12 mouse cellular contexts compared by ENCODE assay signal in the genomic region with DNA sequence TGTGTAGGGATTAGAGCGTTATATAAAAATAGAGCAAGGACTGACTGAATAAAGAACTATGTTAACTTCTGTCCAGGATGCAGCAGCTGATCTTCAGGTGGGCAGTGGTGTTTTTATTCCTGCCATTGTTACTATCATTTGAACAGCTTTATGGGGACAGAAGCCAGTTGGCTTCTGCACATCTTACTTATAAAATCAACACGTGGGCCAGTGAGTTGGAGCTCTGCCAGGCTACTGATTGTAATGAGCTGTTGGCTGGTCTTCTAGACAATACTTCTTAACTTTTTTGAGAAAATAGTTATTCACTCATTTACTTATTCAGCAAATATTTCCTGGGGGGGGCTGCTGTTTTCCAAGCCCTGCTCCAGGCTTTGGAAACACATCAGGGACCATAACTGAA.
DNase-seq lines count a peak whose midpoint lies in the region; ATAC-seq and TF ChIP-seq lines count a peak whose summit lies in the region.
"Had no signal": no experiment of that assay in that cellular context is flagged by ENCODE, and none has a peak within 500 bp of the region (broad histone marks: within the 10 kb centered on the region; RNA-seq: fewer than 3 reads in every experiment).

No protein-coding gene starts in this region.

- no peaks in the 10 kb centered on the region for H3K9me3 ChIP-seq in kidney, embryonic 16.5 days (ENCODE audit: low read length)
- H3K9me3 ChIP-seq in lung, embryonic 14.5 days (ENCODE audit: low read depth, low read length) = no peaks in the 10 kb centered on the region
- H3K9me3 ChIP-seq: limb, embryonic 12.5 days had no signal

- H3K27ac ChIP-seq in kidney, embryonic 16.5 days (ENCODE audit: low read length) = no peak overlapping the region
- H3K27ac ChIP-seq in lung, embryonic 14.5 days (ENCODE audit: low read depth) = no peak overlapping the region
- H3K27ac ChIP-seq: limb, embryonic 12.5 days; macrophage had no signal

- TF ChIP-seq CTCF in lung, embryonic 14.5 days (IDR thresholded peaks at IDR 0.05; ENCODE audit: low read depth) = no peak
- TF ChIP-seq CTCF in lung, adult 2 months (IDR thresholded peaks at IDR 0.05; ENCODE audit: insufficient read depth, low read length) = no peak

- no peak overlapping the region for H3K4me3 ChIP-seq in kidney, embryonic 16.5 days (ENCODE audit: low read length)
- no peak overlapping the region for H3K4me3 ChIP-seq in lung, embryonic 14.5 days (ENCODE audit: low read depth, low read length)
- H3K4me3 ChIP-seq in lung, adult 2 months (replicated peaks; ENCODE audit: extremely low read depth, low read depth, low read length) = no peak overlapping the region
- H3K4me3 ChIP-seq: limb, embryonic 12.5 days had no signal

- H3K4me1 ChIP-seq in kidney, embryonic 16.5 days (ENCODE audit: insufficient read depth, low read length) = peaks cover 39% of the 10 kb centered on the region
- H3K4me1 ChIP-seq in lung, embryonic 14.5 days (ENCODE audit: insufficient read depth) = peaks cover 29% of the 10 kb centered on the region
- H3K4me1 ChIP-seq in lung, adult 2 months (ENCODE audit: control insufficient read depth, insufficient read depth, low read length) = no peaks in the 10 kb centered on the region

- H3K4me2 ChIP-seq in kidney, embryonic 16.5 days (replicated peaks; ENCODE audit: low read depth, low read length) = no peak overlapping the region
- H3K4me2 ChIP-seq in lung, embryonic 14.5 days = no peak overlapping the region
- H3K4me2 ChIP-seq: limb, embryonic 12.5 days had no signal

- DNase-seq in adrenal gland, postnatal 14 days = peak; percentile 26
- no peak for DNase-seq in adrenal gland, adult 8-10 months
- peak; percentile 74 for DNase-seq in kidney, postnatal 10 days
- DNase-seq in lung, embryonic 14.5 days = peak; percentile 80
- DNase-seq in lung, adult 2 months = no peak
- peak; percentile 39 for DNase-seq in lung, postnatal 36 days
- DNase-seq in thymus, postnatal 36 days = no peak
- DNase-seq: embryo, embryonic 11 days had no signal

- H3K36me3 ChIP-seq in kidney, embryonic 16.5 days (ENCODE audit: insufficient read depth, low read length) = no peaks in the 10 kb centered on the region
- no peaks in the 10 kb centered on the region for H3K36me3 ChIP-seq in lung, embryonic 14.5 days (ENCODE audit: insufficient read depth)
- H3K36me3 ChIP-seq: limb, embryonic 12.5 days had no signal

- no peak overlapping the region for H3K9ac ChIP-seq in kidney, embryonic 16.5 days (replicated peaks; ENCODE audit: low read length)
- no peak overlapping the region for H3K9ac ChIP-seq in lung, embryonic 14.5 days
- H3K9ac ChIP-seq: limb, embryonic 12.5 days had no signal

- no peaks in the 10 kb centered on the region for H3K27me3 ChIP-seq in kidney, embryonic 16.5 days (ENCODE audit: insufficient read depth, low read length)
- no peaks in the 10 kb centered on the region for H3K27me3 ChIP-seq in lung, embryonic 14.5 days (ENCODE audit: insufficient read depth, low read length)

- no peak for ATAC-seq in kidney, embryonic 16.5 days (ENCODE audit: low FRiP score, low TSS enrichment)
- no peak for ATAC-seq in lung, embryonic 14.5 days (ENCODE audit: insufficient read depth)
- ATAC-seq: midbrain, embryonic 16.5 days had no signal

- TF ChIP-seq POLR2A in lung, adult 2 months (IDR thresholded peaks at IDR 0.05; ENCODE audit: borderline replicate concordance, extremely low read depth, low read depth, low read length) = no peak

- WGBS in kidney, embryonic 16.5 days = 38% methylated on average over 2 of the region's 2 CpGs
- WGBS in lung, embryonic 14.5 days = 49% methylated on average over 2 of the region's 2 CpGs
- WGBS in lung, adult 2 months = 55% methylated on average over 2 of the region's 2 CpGs

Comparison
In these comparisons a context has a peak if more than half of its experiments do, and no peak if none do; other contexts are left out.
1. DNase-seq: peak in adrenal gland, postnatal 14 days (single experiment), kidney, postnatal 10 days (single experiment), lung, embryonic 14.5 days (single experiment) and lung, postnatal 36 days (single experiment); none in adrenal gland, adult 8-10 months (single experiment), lung, adult 2 months (single experiment) and thymus, postnatal 36 days (0 of 2).